Mouse (Mus musculus) A20 (cell line): Measurements from ENCODE around the gene Polr1d.

Experiments
- DNase-seq: peaks from one replicate; pipeline ENCODE4 v3.0.0-alpha.2; 2011; ENCODE audit warnings: low read depth, low spot score

Gene Polr1d

DNA sequence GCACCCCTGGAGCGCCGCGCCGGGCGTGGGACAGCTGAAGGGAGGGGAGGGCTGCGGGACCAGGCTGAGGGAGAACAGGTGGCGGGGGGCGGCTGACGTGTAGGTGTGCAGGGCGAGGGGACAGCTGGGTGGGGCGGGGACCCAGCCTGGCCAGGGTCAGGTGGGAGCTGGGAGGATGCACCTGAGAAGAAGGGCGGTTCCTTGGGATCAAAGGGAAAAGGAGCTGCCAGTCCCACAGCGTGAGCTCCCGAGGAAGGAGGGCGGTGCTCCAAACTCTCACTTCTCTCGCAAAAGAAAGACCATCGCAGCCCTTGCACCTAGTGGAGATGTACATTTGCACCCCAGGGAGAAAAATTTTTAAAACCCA lies at the start of gene Polr1d:
Gene Polr1d (plus strand): TSS at position 252 of the 367 bp plus-strand sequence.
- no peak for DNase-seq

DNA sequence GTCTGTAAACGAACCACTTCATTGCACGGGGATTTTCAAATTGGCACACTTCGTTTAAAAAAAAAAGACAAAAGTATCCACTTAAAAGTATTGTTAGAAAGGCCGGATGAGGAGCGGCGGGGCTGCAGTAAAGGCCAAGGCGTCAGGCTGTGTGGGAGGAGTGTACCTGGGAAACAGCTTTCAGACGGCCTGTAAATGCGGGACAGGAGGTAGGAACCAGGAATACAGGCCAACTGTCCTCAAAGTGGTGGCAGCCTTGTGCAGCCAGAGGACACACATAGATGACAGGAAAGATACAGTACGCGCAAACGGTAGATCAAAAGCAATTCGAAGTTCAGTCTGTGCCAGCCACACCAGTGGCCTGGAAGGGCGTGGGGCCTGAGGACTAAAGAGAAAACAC lies 45.6 kb upstream of the Polr1d start:
- DNase-seq, result no peak

DNA sequence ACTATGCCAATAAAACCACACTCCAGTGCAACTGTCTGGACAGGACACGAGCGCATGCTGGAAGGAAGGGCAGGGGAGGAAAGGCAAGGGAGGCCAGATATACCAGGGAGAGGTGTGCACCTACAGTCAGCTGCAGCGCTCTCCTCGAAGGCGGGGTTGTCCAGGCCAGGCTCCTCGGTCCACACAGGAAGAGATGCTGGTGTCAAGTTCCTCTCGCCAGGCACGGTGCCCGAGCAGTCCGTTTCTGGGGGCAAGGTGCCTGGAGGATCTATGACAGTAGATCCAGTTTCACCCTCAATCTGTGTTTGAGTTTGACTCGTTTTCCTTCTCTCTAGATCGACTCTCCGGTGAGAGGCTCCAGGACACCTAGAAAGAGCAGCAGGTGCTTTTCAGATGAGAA lies 43.7 kb upstream of the Polr1d start:
- DNase-seq, result no peak

DNA sequence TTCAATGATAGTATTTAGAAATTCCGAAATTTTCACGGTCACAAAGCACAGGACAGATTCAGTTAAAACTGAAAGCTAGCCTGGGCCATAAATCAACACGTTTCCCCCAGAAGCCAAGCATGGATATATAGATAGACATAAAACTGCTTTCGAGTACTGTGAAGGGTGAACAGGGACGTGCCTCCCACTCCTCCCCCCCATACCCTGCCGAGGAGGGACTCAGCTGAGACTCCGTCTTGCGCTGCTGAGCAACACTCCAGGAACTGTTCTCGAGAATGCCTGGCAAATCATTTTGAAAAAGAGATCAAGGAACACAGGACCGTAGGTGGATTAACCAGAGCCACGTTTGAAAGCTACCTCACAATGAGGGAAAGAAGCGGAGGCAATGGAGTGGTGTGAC lies 42.6 kb upstream of the Polr1d start:
- no peak for DNase-seq

DNA sequence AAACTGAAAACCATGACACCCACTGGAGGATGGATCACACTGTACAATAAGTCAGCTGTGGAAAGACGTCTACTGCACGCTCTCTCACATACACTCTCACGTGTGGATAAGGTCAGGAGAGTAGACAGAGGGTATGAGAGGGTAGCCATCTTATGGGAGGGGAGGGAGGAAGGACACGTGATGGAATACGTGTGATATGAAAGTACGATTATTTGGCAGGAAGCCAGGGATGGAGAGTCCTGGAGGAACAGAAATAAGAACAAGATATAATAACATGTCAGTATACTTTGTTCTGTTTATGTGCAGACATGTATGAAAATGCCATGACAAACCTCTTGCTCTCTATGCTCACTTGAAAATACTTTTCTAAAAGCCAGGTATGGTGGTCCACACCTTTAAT lies 41.5 kb upstream of the Polr1d start:
- DNase-seq, result no peak

DNA sequence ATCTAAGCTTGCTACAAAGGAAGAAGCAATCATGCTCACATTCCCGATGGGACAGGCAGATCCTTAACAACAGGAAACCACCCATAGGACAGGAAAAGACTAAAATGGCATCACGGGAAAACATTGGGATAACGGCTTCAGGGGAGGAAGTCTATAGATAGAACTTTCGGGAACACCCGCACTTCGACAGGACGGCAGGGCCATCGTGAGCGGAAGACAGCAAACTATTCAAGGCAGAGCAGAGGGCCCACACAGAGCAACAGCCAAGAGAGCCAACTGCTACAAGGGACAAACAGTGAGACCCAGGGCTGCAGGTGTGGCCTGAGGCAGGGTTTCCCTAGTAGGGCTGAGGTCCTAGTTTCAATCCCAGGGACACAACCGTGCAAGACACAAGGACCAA lies 40.8 kb upstream of the Polr1d start:
- no peak for DNase-seq

DNA sequence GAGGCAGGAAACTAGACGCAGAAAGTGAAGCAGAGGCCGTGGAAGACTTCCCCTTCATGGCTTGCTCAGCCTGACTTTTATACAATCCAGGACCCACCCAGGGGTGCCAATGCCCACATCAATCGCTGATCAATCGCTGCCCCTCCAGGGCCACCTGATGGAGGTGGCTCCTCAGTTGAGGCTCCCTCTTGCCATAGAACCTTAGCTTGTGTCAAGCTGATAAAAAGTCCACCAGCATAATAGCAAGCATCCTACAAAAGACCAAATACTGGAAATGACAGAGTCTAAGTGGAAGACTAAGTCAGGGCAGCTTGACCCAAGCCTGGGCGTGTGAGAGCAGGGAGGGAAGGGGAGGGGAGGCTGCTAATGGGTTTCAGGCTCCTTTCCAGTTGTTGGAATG lies 40.2 kb upstream of the Polr1d start:
- no peak for DNase-seq

DNA sequence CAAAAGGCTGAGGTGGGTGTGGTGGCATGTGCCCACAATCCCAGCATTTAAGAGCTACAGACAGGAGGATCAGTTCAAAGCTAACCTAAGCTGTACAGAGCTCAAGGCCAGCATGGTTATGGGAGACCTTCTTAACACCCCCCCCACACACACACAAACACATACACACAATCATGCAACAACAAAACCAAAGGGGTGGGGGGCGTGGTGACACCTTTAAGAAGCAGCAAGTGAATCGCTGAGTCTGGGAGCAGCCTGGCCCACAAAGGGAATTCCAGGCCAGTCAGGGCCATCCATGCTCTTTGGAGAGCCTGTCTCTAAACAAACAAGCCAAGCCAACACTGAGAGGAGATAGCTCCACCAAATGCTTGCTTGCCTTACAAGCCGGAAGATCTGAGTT lies 39.2 kb upstream of the Polr1d start:
- no peak for DNase-seq

DNA sequence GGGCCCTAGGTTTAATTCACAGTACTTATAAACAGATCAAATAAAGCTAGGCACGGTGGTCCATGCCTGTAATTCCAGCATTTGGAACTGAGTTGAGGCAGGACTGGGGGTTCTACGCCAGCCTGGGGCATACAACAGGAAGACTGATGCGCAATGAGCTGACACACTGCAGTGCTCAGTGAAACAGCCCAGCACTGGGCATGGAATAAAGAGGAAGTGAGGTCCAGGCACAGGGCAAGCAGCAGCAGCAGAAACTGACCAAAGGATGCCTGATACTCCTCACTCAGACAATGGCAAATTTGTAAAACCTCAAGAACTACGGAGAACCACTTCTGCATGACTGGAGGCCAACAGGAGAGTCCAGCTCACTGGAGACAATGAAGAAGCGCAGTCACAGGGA lies 37.5 kb upstream of the Polr1d start:
- no peak for DNase-seq

DNA sequence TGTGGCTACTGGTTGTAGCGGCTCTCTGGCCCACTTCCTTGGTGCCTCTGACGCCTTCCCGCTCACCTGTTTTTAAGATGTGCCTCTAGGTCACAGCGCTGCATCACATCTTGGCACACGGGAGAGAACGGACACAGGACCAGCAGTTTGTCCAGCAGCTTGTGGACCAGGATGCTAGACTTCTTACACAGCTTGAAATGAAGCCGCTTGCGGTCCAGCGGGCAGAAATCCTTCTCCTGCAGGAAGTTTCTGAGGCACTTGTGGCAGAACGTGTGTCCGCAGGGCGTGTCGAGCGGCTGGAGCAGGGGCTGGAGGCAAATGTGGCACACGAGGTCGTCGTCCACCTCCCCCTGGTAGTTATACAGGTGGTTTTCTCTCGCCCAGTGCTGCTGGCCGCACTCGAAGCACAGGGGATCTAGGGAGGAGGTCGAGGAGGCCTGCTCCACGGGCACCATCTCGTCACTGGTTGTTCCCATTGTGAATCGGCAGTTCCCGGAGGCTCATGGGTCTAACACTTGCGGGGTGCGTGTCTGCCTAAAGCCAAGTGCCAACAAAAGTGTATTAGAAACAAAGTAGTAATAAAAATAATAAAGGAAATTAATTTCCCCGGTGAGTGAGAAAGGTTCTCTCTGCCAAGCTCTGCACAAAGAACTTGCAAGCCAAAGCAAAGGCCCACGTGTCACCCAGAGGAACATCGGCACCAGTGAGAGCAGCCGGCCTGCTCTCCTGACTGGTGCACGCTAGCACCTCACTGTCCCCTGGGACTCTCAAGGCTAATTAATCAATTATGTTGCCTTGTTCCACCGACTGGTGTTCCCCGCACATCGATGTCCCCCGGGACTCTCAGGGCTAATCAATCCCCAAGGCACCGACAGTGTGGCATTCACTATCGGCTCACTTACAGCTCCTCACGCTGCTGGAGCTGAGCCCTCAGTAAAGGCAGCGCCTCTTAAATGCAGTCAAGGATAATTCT lies 34.6 kb upstream of the Polr1d start:
- DNase-seq, result no peak

DNA sequence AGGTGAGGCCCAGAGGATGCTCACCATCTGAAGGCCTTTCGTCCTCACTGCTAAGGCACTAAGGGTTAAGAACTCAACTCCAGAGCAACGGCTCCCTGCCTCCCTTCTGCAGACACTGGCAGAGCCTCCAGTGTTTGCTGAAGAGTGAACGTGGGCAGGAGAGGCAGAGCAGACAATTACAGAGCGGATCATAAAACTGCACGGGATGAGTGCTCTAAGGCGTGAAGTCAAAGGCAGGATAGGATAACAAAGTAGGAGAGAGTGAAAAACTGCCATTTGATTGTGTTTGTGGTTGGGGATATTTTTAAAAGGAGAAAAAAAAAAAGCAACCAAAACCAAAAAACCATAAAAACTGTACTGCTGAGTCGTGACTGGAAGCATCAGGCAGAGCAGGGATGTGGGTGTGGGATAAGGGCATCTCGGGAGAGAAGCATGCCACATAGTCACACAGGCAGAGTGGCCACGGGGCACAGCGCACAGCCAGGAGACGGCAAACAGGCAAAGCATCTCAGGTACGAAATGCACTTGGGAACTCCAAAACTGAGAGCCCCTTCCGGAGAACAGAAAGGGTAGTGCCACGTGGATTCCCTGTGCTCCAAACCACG lies 33.5 kb upstream of the Polr1d start:
- no peak for DNase-seq

DNA sequence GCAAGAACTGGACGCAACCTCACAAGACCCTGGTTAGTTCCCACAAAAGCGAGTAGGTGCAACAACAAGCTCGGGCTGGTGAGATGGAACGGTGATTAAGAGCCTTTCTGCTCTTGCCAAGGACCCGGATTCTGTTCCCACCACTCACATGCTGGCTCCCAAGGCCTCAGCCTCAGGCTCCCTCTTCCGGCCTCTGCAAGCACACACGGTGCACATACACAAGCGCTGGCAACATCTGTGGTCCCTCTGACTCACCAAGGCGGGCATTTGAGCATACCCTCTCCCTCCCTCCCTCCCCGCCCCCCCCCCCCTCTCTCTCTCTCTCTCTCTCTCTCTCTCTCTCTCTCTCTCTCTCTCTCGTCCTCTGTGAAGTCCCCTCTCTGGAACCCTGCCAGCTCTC lies 31.5 kb upstream of the Polr1d start:
- no peak for DNase-seq

DNA sequence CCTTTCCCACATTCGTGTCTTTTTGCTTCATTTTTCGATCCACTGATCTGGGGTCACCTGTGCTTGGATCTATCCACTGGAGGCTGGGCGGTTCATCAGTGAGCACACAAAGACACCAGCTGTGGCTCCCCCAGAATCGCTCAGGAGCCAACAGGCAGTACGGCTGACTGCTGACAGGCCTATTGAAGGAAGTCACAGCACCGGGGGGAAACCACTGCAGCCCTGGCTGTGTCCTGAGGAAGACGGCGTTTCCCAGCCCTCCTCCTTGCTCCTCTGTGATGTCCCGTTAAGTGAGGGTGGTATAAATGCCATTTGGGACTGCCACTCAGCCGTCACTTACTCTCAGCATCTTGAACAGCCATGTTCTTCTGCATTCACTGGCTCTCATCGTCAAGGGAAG lies 30.9 kb upstream of the Polr1d start:
- DNase-seq, result no peak

DNA sequence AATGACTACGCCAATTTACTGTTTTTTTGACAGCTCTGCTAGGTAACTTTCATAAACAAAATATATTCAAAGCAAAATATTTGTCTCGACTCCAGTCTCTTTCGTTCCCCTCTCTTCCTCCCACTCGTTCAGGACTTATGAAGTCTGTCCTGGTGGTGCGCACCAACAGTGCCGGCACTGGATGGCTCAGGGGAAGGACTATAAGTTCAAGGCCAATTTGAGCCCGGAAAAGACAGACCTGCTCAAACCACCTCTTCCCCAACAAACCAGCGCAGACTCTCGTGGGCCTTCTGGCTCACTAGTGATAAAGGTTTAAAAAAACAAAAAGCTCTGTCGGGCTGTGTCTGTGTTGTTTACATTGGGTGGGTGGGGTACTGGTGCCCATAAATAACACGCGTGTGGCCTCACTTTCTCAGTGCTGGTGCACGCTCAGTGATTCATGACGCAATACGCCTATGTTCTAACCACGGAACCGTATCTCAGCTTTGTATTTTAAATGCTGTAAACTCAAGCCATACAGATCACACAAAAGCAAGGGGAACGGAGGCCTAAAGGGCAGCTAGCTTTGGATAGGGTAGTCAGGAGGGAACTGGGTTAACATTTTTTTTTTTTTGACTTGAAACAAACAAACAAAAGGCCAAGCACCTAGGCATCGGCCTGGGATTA lies 27.2 kb upstream of the Polr1d start:
- peak; percentile 64 for DNase-seq

DNA sequence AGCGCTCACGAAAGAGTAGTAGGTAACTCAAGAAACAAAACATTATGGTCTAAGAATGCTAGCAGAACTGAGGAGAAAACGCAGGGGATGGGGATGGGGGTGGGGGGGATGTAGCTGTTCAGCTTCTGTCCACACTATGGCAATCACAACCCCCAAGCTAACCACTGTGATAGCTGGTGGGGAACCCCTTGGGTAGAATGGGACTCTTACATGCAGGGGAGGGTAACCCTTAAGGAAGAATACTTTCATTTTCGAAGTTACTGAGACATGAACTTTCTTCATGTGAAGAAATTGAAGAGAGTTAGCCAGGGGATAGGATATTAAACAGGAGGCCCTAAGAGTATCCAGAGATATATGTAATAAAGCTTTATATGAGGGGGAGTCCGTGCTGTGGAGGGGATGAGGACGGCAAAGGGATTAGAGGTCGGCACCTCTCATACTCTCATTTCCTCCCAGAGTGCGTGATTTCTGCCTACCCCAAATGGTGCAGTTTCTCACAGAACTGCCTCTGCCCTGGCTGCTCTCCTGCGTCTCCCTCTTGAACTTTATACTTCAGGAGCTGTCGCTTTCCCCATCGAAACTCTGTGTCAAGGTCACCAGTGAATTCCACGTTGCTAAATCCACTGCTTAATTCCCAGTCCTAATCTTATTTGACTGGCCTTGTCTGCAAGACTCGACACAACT lies 25.9 kb upstream of the Polr1d start:
- DNase-seq, result peak; percentile 86

DNA sequence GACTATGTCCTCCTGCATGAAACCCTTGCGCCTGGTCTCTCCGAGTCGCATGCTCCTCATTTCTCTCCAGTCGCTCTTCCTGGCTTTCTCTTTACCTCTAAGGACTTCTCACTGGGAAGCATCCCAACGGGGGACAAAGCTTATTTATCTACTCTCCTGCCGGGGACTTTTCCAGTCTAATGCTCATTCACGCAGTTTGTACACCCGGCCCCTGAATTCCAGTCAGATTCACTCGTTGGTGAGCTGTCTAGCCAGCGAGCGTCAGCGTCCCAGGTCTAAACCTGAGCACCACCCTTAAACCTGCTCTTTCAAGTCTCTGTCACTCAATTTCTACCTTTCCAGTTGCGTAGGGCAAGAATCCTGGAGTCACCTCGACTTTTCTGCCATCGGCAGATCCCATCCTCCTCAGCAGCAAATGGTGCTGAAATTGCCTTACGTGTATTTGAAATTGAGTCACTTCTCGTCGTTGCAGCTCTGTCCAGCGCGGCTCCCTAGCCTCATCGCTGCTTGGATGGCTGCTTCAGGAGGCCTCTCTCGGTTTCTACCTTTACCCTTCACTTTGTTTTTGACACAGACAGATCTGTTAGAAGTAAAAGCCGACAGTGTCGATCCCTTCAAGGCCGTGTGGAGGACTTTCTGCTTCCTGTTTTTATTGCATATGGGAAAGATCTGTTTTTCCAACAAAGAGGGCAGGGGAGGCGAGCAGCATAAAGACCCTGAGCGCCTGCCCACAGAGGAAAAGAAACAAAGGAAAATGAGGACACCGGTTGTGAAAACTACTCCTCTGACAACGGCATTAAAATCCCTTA lies 25.1 kb upstream of the Polr1d start:
- peak; percentile 79 for DNase-seq

DNA sequence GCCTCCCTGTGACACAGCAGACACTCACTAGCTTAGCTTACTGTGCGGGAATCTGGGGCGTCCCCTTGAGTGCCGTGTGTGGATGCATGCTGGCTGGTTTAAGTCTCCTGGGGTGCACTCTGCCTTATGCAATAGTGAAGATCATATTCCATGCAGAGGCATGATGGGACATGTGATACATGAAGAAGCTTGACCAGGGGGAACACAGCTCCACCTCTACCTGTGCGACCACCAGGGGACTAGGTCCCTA lies 24.6 kb upstream of the Polr1d start:
- peak; percentile 77 for DNase-seq

DNA sequence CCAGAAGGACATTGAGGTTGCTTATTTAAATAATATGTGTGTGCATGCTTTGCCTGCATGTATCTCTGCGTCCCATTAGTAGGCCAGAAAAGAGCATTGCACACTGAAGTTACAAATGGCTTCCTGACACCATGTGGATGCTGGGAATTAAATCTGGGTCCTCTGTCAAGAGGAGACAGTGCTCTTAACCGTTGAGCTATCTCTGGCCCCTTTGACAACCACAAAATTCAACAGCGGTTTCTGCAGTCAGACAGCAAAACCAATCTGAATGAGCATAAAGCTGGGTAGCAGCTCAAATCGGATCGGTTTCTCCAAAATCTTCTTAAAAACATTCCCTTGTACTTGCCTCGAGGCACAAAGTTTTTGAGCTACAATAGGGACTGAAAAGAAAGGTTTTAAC lies 23.8 kb upstream of the Polr1d start:
- peak; percentile 73 for DNase-seq

DNA sequence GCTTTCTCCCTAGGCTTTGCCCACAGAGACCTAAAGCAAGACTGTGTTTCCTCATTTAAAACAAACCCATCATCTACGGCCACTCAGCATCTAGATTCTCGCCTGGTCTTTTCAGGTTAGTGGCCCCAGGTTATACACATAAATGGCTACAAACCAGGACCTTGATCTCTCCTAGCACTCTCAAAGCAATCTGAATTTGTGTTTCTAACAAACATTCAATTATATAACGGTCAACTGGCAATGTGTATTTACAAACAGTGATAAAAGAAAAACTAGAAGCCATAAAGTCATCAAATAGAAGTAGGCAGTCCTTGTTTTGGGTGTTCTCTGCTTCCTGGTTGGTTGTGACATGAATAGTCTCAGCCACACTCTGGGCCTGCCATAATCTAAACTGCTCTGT lies 23.4 kb upstream of the Polr1d start:
- peak; percentile 73 for DNase-seq

DNA sequence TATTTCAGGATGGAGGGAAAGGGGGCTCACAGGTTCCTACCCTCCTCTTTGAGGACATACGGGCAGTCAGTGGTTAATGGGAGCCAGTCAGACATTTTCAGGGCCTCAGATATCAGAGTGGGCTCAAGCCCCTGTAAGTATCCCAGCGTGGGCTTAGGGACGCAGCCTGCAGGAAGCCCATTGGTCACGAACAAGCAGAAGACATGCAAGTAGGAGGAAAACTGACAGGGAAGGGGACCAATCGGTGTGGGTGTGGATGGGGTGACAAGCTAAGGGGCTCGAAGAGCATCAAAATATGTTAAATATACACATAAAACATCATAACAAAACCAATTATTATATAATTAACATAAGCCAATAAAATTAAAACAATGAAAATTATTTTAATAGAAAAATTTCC lies 22.5 kb upstream of the Polr1d start:
- peak; percentile 86 for DNase-seq

DNA sequence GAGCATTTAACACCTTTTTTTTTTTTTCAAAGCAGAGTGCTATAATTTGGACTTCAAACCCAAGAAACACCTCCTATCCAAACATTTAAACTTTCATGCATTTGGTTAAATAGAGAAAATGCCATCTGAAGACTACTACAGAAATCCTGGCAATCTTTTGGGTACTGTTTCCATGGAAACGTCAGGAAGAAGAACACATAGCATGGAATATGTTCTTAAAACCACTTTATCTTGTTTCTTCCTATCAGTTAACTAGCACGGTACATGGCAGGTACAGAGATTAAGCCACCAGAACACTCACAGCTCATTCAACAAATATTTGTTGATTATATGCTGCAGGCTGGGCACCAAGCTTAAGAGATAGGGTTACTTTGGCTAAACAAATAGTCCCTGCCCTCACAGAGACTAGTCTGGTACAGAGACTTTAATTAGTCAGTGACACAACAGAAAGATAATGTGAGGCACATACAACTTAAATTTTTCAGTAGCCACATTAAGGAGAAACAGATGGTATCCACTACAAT lies 22.0 kb upstream of the Polr1d start:
- peak; percentile 63 for DNase-seq
